In the genomic region with DNA sequence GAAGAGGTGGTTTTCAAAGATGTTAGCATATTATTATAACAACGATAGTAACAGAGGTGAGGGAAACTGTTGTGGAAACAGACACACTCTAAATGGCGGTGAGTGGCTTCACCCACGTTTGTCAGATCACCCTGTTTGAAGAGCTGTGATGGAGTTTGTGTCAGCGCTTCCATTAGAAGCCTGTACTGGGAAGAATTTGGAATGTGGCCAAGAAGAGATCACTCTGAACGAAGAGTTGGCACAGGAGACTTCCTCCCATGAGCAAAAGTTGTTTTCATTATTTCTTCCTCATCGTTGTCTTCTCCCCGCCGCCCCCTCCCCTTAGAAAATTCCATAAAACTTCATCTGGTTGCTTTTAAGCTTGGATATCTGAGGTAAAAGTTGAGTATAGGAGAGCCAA, we compare ENCODE assay signal across 20 mouse cellular contexts.
A peak's percentile ranks its signal among the peaks of the same experiment; 100 is the strongest.
DNase-seq lines count a peak whose midpoint lies in the region; ATAC-seq and TF ChIP-seq lines count a peak whose summit lies in the region.
"Had no signal": no experiment of that assay in that cellular context is flagged by ENCODE, and none has a peak within 500 bp of the region (broad histone marks: within the 10 kb centered on the region; RNA-seq: fewer than 3 reads in every experiment).

No protein-coding gene starts in this region.

- no peak overlapping the region for H3K9ac ChIP-seq in embryonic facial prominence, embryonic 14.5 days (ENCODE audit: low read depth, low read length)
- H3K9ac ChIP-seq in heart, postnatal 0 days (replicated peaks; ENCODE audit: low read depth, low read length): no peak overlapping the region
- no peak overlapping the region for H3K9ac ChIP-seq in liver, adult 2 months (ENCODE audit: low read depth, low read length)
- H3K9ac ChIP-seq: limb, embryonic 13.5 days; liver, postnatal 0 days; neural tube, embryonic 15.5 days had no signal

- no peaks in the 10 kb centered on the region for H3K27me3 ChIP-seq in embryonic facial prominence, embryonic 14.5 days (replicated peaks; ENCODE audit: control insufficient read depth, insufficient read depth, low read length)
- H3K27me3 ChIP-seq in embryonic facial prominence, embryonic 10.5 days (replicated peaks; ENCODE audit: low read depth, poor library complexity, severe bottlenecking): no peaks in the 10 kb centered on the region
- H3K27me3 ChIP-seq in heart, postnatal 0 days (ENCODE audit: control insufficient read depth, insufficient read depth, low read length): no peaks in the 10 kb centered on the region
- no peaks in the 10 kb centered on the region for H3K27me3 ChIP-seq in liver, adult 2 months (ENCODE audit: control insufficient read depth, insufficient read depth, low read length)
- H3K27me3 ChIP-seq: limb, embryonic 13.5 days; neural tube, embryonic 15.5 days had no signal

- H3K4me1 ChIP-seq in embryonic facial prominence, embryonic 14.5 days (ENCODE audit: control insufficient read depth, insufficient read depth, low read length): peaks cover 5% of the 10 kb centered on the region; the same call in 1 of the 2 replicates
- H3K4me1 ChIP-seq in embryonic facial prominence, embryonic 10.5 days: peaks cover 4% of the 10 kb centered on the region; the same call in 1 of the 2 replicates
- H3K4me1 ChIP-seq in heart, postnatal 0 days (ENCODE audit: control insufficient read depth, insufficient read depth): no peaks in the 10 kb centered on the region
- H3K4me1 ChIP-seq in liver, adult 2 months (ENCODE audit: control insufficient read depth, insufficient read depth, low read length): no peaks in the 10 kb centered on the region
- H3K4me1 ChIP-seq: heart, embryonic 10.5 days had no signal

- TF ChIP-seq EP300 in heart, postnatal 0 days (IDR thresholded peaks at IDR 0.05; ENCODE audit: low read depth): no peak

- H3K4me2 ChIP-seq in embryonic facial prominence, embryonic 14.5 days (ENCODE audit: low read depth, low read length): no peak overlapping the region
- no peak overlapping the region for H3K4me2 ChIP-seq in heart, postnatal 0 days (ENCODE audit: low read depth, low read length)
- H3K4me2 ChIP-seq: limb, embryonic 13.5 days; midbrain, embryonic 11.5 days; neural tube, embryonic 15.5 days had no signal

- no peak for ATAC-seq in embryonic facial prominence, embryonic 14.5 days (ENCODE audit: low read depth)
- no peak for ATAC-seq in heart, postnatal 0 days (ENCODE audit: insufficient read depth, low read depth)
- ATAC-seq: liver, postnatal 0 days had no signal

- no peak for TF ChIP-seq CTCF in heart, postnatal 0 days (IDR thresholded peaks at IDR 0.05; ENCODE audit: low read depth)
- no peak for TF ChIP-seq CTCF in liver, adult 2 months (IDR thresholded peaks at IDR 0.05; ENCODE audit: low read depth, low read length)

- peak; percentile 86 for DNase-seq in embryonic facial prominence, embryonic 14.5 days (ENCODE audit: low spot score)
- no peak for DNase-seq in embryonic facial prominence, embryonic 10.5 days (ENCODE audit: low spot score)
- DNase-seq in heart, postnatal 0 days (ENCODE audit: low spot score): peak; percentile 38
- DNase-seq in heart, adult 9 months (ENCODE audit: low spot score in 2 of 2): no peak
- peak; percentile 2 for DNase-seq in liver, adult 2 months (ENCODE audit: extremely low read depth, low read depth, low spot score)
- no peak for DNase-seq in liver
- DNase-seq in Muller cell, postnatal 12 days (ENCODE audit: inconsistent ontology term): peak; percentile 68
- no peak for DNase-seq in right cerebral cortex, postnatal 25 days
- DNase-seq: cerebellum, postnatal 14 days; gastrocnemius, postnatal 10 days; kidney, adult 18-20 months; kidney, postnatal 36 days; liver, postnatal 0 days; thymus, postnatal 36 days had no signal

- no peaks in the 10 kb centered on the region for H3K9me3 ChIP-seq in embryonic facial prominence, embryonic 14.5 days (ENCODE audit: control insufficient read depth, low read length)
- no peaks in the 10 kb centered on the region for H3K9me3 ChIP-seq in embryonic facial prominence, embryonic 10.5 days
- H3K9me3 ChIP-seq in heart, postnatal 0 days (replicated peaks; ENCODE audit: control insufficient read depth, low read length): no peaks in the 10 kb centered on the region
- H3K9me3 ChIP-seq: heart, embryonic 10.5 days; limb, embryonic 13.5 days; neural tube, embryonic 15.5 days had no signal

- no peak for TF ChIP-seq POLR2A in liver, adult 2 months (IDR thresholded peaks at IDR 0.05; ENCODE audit: extremely low read depth, insufficient read depth, low read length)

- H3K4me3 ChIP-seq in embryonic facial prominence, embryonic 14.5 days (ENCODE audit: low read depth, low read length): no peak overlapping the region
- H3K4me3 ChIP-seq in embryonic facial prominence, embryonic 10.5 days: no peak overlapping the region
- no peak overlapping the region for H3K4me3 ChIP-seq in heart, postnatal 0 days (ENCODE audit: low read depth, low read length)
- H3K4me3 ChIP-seq in liver, adult 2 months (ENCODE audit: insufficient read depth, low read depth, low read length): no peak overlapping the region
- H3K4me3 ChIP-seq: erythroblast, embryonic 14.5 days; heart, embryonic 10.5 days; limb, embryonic 13.5 days; myocyte; neural tube, embryonic 15.5 days had no signal

- WGBS in embryonic facial prominence, embryonic 14.5 days: 30% methylated on average over 8 of the region's 8 CpGs
- WGBS in embryonic facial prominence, embryonic 10.5 days: 81% methylated on average over 8 of the region's 8 CpGs
- WGBS in heart, postnatal 0 days: 22% methylated on average over 8 of the region's 8 CpGs
- 68% methylated on average over 8 of the region's 8 CpGs for WGBS in liver, adult 2 months

- H3K36me3 ChIP-seq in embryonic facial prominence, embryonic 14.5 days (ENCODE audit: control insufficient read depth, insufficient read depth, low read length): no peaks in the 10 kb centered on the region
- no peaks in the 10 kb centered on the region for H3K36me3 ChIP-seq in embryonic facial prominence, embryonic 10.5 days (replicated peaks)
- no peaks in the 10 kb centered on the region for H3K36me3 ChIP-seq in heart, postnatal 0 days (replicated peaks; ENCODE audit: control insufficient read depth, insufficient read depth, low read length)
- no peaks in the 10 kb centered on the region for H3K36me3 ChIP-seq in liver, adult 2 months (ENCODE audit: control insufficient read depth, insufficient read depth, low read length)
- H3K36me3 ChIP-seq: heart, embryonic 10.5 days; limb, embryonic 13.5 days; neural tube, embryonic 15.5 days had no signal

- H3K27ac ChIP-seq in embryonic facial prominence, embryonic 14.5 days (replicated peaks; ENCODE audit: low read depth, low read length): peak overlapping the region; percentile 46; the same call in 1 of the 2 replicates
- no peak overlapping the region for H3K27ac ChIP-seq in embryonic facial prominence, embryonic 10.5 days (replicated peaks)
- no peak overlapping the region for H3K27ac ChIP-seq in heart, postnatal 0 days (ENCODE audit: low read depth)
- H3K27ac ChIP-seq in liver, adult 2 months (replicated peaks; ENCODE audit: insufficient read depth, low read depth, low read length): no peak overlapping the region
- H3K27ac ChIP-seq: heart, embryonic 10.5 days; limb, embryonic 13.5 days; neural tube, embryonic 15.5 days had no signal

- no peaks in the 10 kb centered on the region for H3K79me2 ChIP-seq in liver, adult 2 months (ENCODE audit: control insufficient read depth, insufficient read depth, low read length)

Comparison
In these comparisons a context has a peak if more than half of its experiments do, and no peak if none do; other contexts are left out.
1. DNase-seq: peak in embryonic facial prominence, embryonic 14.5 days (single experiment), heart, postnatal 0 days (single experiment), liver, adult 2 months (single experiment) and Muller cell, postnatal 12 days (single experiment); none in embryonic facial prominence, embryonic 10.5 days (single experiment), heart, adult 9 months (0 of 2), liver (single experiment) and right cerebral cortex, postnatal 25 days (single experiment).